Mouse (Mus musculus) brain, embryonic 14.5 days (tissue): ENCODE measurements at regions not wholly inside any gene's neighbourhood (a gene's known extent, or its start where the extent isn't known, plus 50 kb on each side); places are given as distances from the start of the nearest gene placed in this dataset.

Experiments used
- CTCF ChIP-seq: fragments of 200-500 bp; IDR thresholded peaks from 2 replicates; pipeline ENCODE4 v1.5.1; 2012; ENCODE audit warnings: inconsistent platforms, mild to moderate bottlenecking, moderate library complexity, borderline replicate concordance; ENCODE audit not compliant: insufficient read depth, insufficient read length; ENCODE audit errors: extremely low read depth
- POLR2A ChIP-seq: fragments of 200-500 bp; IDR thresholded peaks from 2 replicates; pipeline ENCODE4 v1.6.1; 2012; ENCODE audit warnings: mild to moderate bottlenecking, inconsistent platforms, borderline replicate concordance; ENCODE audit not compliant: poor library complexity, insufficient read depth, insufficient read length, severe bottlenecking; ENCODE audit errors: extremely low read depth

- no peak for TF ChIP-seq CTCF
- no peak for TF ChIP-seq POLR2A
Observed at GRCm38 (mm10) chr9:14133372-14133771, 141.5 kb upstream of the Sesn3 start.
